Mouse (Mus musculus) T-helper 1 cell (primary cell): ENCODE data around the gene Olfr310.

Experiments used
- in situ Hi-C: fragments of 300-600 bp; cut with MboI, MseI; formaldehyde crosslinking; loops from one replicate; pipeline ENCODE4 v1.15.1; 2025; ENCODE audit warnings: high pct_unique_total_duplicates

Olfr310 gene

GRCm38 (mm10) chr7:86277072-86277471 is at the start of gene Olfr310:
Gene Olfr310, minus strand, starts transcription at chr7:86277172.
- in situ Hi-C loops, result no loop called here

GRCm38 (mm10) chr7:86325530-86325929 is 48.6 kb upstream of the Olfr310 start, which contains the start of gene Olfr308:
Gene Olfr308, minus strand, starts transcription at chr7:86325630.
- in situ Hi-C loops, result no loop called here

GRCm38 (mm10) chr7:86321323-86321722 is 44.4 kb upstream of the Olfr310 start:
- in situ Hi-C loops, result no loop called here

GRCm38 (mm10) chr7:86313608-86314007 is 36.6 kb upstream of the Olfr310 start, which contains the start of gene Olfr309:
Gene Olfr309, minus strand, starts transcription at chr7:86313708.
- in situ Hi-C loops, result no loop called here

GRCm38 (mm10) chr7:86246208-86246607 is 30.8 kb downstream of the Olfr310 start, which contains the start of gene Vmn2r76:
Gene Vmn2r76, minus strand, starts transcription at chr7:86246308.
- in situ Hi-C loops, result no loop called here
